Mouse (Mus musculus) mouse trophoblast stem cell (cell line): ENCODE measurements around the gene Tmem235.

Experiments used
- in situ Hi-C, 2 experiments: fragments of 300-500 bp; cut with MseI, MboI; formaldehyde crosslinking; loops; 2 replicates in 1 of 2; 3 replicates in 1 of 2; pipeline ENCODE4 v1.15.1; 2025

Tmem235 gene

GRCm38 (mm10) chr11:117865988-117866387 lies 5.4 kb downstream of the Tmem235 start:
- in situ Hi-C loops: no loop called here

GRCm38 (mm10) chr11:117870688-117871365 lies 10.3 kb downstream of the Tmem235 start:
- in situ Hi-C loops: loop anchor here in 1 of 2 experiments (5.0 kb wide), 1 partner anchor 351 kb away; no protein-coding TSS in a partner anchor

DNA sequence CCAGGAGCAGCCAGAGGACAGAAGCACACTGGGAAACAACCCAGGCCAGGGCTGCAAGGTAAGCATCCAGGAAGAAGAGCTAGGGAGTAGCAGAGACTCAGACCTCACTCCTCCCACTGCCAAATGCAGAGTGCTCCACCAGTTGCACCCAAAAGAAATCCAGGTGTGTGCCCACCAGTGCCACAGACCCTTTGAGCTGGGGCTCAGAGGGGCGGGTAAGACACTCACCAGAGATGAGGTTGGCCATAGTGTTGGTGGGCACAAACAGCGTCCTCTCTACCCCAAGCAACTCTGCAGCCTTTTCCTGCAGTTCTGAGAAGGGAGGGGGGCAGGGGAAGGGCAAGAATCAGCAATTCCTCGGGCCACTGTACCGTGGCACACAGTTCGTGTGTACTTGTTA lies 10.8 kb downstream of the Tmem235 start:
- in situ Hi-C loops: loop anchor here in 1 of 2 experiments (5.0 kb wide), 1 partner anchor 351 kb away; no protein-coding TSS in a partner anchor

DNA sequence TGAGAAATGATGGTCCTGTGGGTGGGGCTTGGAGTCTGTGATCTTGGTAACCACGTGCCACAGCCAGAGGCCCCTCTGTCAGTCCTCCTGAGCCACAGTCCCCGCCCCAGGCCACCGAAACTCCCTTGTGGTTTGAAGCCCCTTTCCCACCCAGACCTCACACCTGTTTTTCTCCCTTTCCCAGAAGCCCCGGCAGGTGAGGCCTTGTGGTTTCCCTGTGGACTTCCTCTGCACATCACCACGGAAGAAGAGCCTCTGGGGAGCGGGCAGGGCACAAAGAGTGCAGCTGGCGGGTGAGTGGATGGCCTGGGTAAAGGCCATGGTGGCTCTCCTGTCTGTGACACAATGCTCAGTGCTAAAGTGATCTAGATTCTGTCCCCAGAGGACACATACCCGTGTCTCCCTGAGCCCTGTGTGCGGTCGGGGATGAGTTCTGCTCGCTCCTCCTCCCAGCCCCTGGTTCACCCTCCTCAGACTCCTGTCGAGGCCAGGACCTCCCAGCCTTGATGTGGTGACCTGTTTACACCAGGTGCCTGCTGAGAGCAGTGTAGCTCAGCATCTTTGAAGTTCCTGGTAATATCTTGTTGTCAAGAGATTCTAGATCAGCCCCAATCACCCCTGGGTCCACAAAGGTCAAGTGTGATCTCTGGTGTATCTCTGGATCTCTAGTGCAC lies 11.5 kb downstream of the Tmem235 start:
- in situ Hi-C loops: loop anchor here in 1 of 2 experiments (5.0 kb wide), 1 partner anchor 350 kb away; no protein-coding TSS in a partner anchor

- in situ Hi-C loops: loop anchor here in 1 of 2 experiments (5.0 kb wide), 1 partner anchor 349 kb away; no protein-coding TSS in a partner anchor
Observed at GRCm38 (mm10) chr11:117872861-117873608, 12.5 kb downstream of the Tmem235 start, which contains the start of gene Tha1. Gene Tha1 (minus strand): TSS chr11:117873481.

DNA sequence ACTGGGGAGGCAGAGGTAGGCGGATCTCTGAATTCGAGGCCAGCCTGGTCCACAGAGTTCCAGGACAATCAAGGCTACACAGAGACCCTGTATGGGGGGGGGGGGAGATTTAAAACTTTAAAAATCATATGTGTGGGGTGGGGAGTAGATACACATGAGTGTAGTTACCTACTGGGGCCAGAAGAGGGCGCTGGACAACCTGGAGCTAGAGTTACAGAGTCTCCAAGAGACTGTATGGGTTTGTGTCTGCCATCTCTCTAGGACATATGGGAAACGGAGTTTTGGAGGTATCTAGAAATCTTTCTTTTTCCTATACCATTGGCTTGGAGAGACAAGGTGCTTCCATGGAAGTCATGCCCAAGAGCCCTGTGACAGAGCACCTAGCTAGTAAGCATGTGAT lies 13.9 kb downstream of the Tmem235 start:
- in situ Hi-C loops: loop anchor here in 1 of 2 experiments (5.0 kb wide), 1 partner anchor 348 kb away; no protein-coding TSS in a partner anchor

- in situ Hi-C loops: no loop called here
Observed at GRCm38 (mm10) chr11:117875681-117876080, 15.1 kb downstream of the Tmem235 start.

DNA sequence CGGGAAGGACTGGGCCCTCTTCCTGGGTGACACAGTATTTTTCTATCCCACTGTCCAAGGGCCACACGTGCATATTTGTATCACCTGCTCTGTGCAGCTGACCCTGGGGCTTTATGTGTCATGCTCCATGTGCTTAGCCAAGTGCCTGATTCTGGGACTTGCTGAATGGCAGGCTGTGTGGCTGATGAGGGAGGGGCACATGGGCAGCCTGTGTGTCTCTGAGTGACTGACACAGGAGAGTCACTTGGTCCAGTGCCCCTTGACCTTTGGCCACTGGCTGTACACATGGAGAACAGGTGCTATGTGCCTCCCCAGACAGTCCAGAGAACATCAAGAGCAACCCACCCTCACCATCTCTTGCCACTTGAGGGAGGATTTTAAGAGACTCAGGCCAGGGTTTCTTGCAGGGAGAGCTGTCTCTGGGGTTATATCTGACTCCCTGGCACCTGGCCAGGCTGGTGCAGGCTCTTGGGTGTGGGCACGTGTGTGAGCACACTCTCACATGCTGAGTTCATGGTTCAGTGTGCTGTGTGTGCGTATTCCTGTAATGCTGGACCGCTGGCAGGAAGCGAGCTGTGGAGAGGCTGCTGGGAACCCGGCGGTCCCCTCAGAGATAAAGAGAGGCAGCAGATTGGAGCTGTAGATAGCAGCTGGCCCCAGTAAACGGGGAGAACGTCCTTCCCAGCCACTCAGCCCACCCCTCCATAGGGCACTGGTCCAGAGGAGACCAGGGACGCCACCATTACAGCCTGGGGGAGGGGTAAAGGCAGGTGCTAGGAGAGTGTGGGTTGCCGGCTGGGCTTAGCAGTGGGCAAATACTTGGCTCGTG lies 17.6 kb downstream of the Tmem235 start:
- in situ Hi-C loops: no loop called here

DNA sequence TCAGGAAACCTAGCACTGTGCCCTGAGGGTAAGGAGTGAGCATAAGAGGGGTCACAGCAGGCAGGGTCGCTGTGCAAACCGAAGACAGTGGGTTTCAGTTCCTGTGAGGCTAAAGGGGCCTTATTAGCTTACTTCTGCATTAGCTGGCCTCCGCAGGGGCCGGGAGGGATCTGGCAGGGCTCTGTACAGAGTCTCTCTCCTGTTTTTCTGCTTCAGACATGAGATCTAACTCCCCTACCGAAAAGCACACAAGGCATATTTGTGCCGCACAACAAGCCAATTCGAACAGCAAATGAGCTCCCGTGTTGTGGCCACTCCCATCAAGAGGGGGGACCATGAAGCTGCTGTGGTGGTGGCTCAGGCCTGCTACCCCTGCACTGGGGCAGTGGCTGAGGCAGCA lies 18.3 kb downstream of the Tmem235 start:
- in situ Hi-C loops: no loop called here

GRCm38 (mm10) chr11:117879676-117880075 lies 19.1 kb downstream of the Tmem235 start:
- in situ Hi-C loops: no loop called here

DNA sequence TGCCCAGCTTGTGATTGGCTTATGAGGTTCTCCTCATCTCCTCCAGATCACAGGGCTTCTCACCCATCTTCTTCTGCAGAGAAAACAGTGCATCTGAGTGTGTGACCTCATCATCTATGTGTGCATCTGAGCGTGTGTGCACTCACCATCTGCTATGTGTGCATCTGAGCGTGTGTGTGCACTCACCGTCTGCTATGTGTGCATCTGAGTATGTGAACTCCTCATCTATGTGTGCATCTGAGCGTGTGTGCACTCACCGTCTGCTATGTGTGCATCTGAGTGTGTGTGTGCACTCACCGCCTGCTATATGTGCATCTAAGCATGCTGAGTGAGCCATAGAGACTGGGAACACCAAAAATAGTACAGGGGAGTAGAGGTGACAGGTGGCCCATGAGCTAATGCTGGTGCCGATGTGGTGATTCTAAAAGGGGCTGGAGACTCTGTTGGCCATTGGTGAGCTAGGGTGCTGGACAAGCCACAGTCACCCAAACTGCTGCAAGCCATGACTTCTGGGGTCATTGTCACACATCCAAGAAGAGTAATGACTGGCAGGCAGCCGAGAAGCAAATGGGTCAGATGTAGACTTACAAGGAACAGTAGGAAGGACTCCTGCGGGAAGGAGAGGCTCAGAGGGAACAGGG lies 19.9 kb downstream of the Tmem235 start:
- in situ Hi-C loops: no loop called here

DNA sequence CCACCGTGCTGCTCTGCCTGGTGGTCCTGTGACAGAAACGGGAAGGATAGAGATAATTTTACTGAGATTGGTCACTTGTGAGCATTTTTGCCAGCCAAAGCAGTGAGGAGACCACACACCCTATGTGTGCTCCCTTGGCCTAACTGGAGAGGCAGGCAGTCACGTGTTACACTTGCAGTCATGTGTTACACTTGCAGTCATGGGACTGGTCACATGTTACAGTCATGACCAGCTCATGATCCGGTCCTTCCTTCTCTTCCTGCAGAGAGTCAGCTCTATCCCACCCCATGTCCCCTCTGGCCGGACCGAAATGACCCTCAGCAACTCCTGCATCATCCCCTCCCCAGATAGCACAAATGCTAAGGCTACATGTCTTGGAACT lies 20.4 kb downstream of the Tmem235 start:
- in situ Hi-C loops: no loop called here

DNA sequence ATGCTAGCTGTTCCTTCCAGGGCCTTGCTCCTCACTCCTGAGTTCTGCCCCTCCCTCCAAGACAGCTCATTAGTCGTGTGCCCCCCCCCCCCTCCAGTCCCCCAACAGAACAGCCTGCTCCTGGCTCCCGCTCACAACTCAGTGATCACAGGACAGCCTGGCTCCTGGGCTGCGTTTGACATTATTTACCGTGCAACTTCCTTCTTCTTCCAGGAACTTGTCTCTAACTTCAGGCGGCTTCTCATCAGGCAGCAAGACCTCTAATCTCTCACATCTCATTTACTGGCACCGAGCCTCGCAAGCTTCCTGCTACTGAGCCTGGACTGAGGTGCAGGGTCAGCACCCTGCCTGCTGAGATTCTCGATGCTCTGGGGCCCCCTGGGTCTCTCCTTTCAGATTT lies 21.2 kb downstream of the Tmem235 start:
- in situ Hi-C loops: no loop called here

- in situ Hi-C loops: no loop called here
Observed at GRCm38 (mm10) chr11:117882208-117882607, 21.7 kb downstream of the Tmem235 start.

DNA sequence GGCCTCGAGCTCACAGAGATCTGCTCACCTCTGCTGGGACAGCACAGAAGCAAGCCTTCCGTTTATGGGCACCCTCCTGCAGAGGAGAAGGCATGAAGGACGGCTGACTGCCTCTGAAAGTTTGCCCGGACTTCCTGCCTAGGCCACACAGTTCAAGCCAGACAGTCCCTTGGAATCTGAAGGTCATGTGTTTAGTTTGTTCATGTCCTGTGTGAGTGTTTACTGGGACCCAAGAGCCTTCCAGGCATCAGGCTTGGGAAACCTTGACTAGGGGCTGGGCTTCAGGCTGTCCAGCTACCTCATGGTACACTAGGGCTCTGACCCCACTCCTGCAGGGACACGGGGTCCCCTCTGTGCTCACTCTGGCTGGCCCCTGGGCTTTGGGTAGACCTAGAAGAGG lies 25.4 kb downstream of the Tmem235 start:
- in situ Hi-C loops: no loop called here

DNA sequence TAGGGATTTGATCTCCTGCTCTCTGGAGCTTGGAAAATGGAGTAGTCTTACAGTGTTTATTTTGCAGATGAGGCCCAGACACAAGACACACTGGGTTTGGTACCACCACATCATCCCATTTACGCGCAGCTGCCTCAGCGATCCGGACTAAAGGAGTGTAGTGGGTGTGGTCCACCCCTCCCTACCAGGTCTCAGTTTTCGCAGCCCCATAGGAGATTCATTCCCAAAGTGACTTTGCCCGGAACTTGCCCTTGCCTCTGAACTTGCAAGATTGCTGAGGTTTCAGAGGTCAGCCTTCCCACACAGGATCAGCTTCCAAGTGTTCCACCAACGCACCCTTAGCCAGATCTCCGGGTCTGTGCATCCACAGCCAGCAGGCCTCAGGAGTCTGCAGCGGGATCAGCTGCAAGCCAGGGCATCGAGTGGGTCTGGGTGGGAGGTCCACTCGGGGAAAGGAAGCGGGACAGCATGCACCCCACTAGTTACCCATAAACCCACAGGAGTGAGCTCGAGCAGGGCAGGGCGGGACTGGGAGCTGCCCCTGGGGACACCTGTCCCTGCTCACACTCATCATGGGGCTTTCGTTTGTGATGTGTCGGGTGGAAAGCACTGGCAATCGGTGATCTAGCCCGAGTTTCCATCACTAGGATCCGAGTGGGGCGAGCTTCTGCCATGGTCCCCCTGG lies 27.8 kb downstream of the Tmem235 start:
- in situ Hi-C loops: no loop called here

DNA sequence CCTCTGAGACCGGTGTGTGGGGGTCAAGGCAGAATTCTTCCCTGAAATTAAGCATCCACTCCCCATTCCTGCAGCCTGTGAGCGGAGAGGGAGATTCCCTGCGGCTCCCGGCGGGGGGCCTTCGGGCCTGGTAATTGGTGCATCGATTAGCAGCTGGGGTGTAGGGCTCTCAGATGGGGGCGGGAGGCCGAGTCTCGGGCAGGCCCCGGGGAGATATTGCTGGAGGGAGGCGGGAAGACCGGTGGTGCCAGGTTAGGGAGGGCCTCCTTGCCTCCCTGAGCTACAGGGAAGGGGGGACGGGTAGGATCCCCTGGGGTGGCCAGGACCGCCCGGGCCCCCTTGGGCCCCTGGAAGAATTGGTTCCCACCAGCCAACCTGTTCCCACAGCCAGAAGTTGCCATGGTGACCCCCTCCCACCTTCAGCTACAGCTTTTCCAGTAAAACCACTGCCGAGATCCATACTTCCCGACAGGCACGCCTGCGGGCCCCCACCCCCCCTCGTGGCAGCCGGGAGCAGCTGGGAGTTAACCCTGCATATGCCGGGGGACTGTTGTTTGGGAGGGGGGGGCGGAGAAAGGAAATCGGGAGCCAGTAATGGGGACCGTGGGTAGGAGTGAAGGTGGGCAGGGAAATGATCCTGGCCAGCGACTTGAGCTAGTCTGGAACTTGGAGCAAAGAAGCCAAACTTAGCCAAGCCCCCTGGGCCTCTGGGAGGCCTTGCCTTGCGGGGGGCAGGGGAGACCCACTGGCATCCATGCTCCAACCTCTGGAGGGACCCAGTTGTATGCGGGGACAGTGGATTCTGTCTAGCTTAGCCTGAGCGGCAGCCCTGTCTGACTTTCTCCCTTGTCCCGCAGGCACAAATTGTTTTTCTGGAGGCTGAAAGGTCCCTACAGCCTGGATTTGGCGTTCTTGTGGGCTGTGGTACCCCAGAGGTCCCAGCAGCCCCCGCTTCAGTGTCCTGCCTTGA lies 28.6 kb downstream of the Tmem235 start:
- in situ Hi-C loops: no loop called here

- in situ Hi-C loops: no loop called here
Observed at GRCm38 (mm10) chr11:117889887-117890340, 29.4 kb downstream of the Tmem235 start.
